Mouse (Mus musculus): Measurements from ENCODE around the gene Arfgef2.

Gene Arfgef2

DNA sequence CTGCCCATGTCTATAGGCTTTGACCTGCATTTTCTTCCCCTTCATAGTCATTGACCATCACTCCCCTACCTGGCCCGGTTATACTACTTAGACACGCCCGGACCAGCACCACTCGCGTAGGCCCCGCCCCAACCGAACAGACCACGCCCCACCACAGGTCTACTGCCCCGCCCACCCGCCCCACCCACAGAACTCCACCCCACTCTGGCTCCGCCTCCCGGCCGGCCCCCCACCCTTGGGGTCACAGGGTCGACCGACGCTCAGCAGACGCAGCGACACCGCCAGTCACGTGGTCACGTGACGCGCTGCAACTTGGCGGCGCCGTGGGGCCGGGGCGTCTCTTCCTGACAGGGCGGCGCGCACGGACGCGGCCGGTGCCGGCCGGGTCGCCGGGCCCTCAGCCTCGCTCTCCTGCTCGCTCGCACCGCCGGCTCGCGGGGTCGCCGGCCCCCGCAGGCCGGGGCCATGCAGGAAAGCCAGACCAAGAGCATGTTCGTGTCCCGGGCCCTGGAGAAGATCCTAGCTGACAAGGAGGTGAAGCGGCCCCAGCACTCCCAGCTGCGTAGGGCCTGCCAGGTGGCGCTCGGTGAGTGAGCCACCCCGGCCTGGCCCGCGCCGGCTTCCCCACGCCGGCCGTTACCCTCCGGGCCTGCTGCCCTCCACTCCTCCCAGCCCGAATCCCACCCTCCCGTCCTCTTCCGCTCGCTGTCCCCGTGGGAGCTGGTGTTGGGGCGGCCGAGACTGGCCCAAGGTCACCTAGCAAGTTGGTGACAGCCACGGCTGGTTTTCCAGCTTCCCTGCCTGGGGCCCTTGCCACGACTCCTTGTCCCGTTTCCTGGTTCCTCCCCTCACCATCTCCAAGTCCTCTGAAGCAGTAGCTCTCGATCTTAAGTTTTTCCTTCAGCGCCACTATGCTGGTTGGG is at the start of gene Arfgef2:
TSS of gene Arfgef2 (plus strand) at position 339 of the 923 bp plus-strand sequence.
- peak; percentile 94 for DNase-seq

DNA sequence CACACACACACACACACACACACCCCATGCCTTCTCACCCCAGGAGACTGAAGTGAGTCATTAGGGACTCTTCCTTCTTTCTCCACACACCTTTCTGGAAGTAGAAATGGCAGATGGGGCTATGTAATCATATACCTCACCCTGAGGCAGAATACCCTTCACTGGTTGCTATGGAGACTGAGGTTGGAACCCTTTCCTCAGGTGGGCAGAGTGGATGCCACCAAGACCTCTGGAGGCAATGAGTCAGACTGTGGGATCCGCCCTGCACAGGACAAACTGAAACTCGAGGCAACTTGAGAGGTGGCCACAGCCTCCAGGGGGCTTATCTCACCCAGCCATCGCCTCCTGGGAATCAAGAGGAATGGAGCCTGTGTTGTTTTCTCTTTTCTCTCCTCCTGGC is 47.4 kb upstream of the Arfgef2 start:
- no peak for DNase-seq

DNA sequence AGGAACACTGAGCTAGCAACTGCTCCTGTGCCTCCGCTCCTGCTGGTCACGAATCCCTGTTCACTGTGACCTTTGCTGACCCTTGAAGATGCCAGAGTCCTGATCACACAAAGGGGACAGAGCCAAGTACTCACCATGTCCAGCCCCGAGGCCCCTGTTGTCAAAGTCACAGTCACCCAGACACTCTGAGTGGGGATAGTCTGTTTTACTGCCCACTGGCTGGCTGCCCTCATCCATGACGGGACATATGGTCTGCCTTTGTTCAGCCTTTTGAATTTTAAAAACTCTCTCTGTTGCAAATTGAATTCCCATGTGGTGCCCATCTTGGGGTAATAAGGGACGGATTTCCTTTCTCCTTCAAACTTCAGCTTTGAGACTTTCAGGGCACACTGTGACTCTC is 41.3 kb upstream of the Arfgef2 start:
- no peak for DNase-seq

DNA sequence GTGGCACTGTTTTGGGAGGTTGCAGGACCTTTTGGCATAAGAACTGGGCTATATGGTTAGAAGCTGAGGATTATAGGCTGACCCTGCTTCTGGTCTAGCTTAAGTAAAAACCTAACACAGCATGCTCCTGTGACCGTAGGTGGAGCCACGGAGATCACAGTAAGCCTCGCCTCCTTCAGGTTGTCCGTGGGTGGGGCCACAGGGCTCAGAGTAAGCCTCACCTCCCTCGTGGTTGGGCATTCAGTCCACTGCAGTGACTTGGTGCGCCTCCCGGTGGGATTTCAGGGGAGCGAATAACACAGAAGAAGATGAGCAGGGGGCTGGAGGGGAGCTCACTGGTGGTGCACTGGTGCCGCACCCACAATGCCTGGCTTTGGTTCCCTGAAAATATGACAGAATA is 37.8 kb upstream of the Arfgef2 start:
- no peak for DNase-seq

DNA sequence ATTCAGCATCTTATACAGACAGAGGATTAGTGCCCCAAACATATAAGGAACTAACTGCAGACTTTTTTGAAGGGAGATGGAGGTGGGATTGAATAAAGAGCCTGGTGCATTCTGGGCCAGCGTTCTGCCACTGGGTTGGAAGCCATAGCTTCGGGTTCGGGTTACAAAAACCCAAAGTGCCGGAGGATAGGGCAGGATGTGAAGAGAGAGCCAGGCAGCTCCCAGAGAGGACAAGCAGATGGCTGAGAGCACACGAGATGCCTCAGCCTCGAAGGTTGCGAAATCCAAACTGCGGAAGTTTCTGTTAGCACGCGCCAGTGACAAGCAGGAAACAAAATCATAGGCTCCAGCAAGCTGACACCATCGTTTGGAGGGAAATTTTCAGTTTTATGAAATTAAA is 34.0 kb upstream of the Arfgef2 start:
- no peak for DNase-seq

DNA sequence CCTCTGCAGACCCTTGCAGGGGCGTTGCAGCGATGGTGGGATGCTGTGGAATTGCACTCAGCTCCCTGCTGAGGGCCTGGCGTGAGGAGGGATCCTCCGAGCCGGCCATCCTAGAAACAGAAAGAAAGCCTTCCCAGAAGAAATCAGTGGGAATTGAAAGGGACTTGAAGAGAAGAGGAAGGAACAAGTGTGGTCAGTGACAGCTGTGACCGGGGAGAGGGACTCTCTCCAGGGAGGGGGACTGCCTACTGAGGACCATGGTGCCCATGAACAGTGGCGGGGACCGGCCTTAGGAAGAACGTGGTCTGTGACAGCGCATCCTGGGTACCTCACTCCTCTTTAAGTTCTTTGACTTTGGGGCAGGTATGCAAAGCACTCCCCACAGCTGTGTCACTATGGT is 31.8 kb upstream of the Arfgef2 start:
- no peak for DNase-seq

DNA sequence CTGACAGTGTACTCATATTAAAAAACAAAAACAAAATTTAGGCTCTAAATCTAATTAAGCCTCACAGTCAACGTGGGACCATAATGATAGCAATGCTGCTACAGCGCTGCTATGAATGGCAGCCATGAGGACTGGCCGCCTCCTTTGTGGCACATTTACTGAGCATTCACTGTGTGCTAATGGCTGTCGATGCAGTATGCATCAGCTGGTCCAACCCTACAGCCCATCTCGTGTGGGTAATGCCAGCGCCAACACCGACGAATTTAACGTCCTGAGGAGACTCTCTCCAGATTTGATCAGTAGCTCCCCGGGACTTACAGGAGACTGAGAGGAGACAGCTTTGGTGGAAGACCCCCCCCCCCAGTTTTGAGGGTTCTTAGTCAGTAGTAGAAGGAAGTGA is 31.1 kb upstream of the Arfgef2 start:
- no peak for DNase-seq

DNA sequence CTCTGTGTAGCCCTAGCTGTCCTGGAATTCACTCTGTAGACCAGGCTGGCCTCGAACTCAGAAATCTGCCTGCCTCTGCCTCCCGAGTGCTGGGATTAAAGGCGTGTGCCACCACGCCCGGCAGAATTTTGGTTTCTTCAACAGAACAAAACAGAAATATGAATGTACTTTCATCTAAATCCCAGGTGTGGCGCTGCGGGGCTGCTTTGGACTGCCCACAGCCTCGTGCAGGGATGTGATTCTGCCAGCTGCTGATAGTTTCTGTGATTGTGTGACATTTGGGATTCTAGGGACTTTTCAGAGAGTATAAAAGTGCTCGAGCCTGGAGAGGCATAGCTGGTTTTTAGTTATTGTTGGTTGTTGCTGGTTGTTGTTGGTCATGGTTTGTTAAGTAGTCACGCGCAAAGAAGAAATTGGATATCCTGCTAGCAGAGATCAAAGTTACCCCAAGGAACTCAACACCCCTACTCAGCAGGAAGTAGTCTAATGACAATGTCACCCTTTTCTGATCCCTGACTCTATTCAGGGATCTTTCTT is 30.0 kb upstream of the Arfgef2 start:
- DNase-seq = peak; percentile 46

DNA sequence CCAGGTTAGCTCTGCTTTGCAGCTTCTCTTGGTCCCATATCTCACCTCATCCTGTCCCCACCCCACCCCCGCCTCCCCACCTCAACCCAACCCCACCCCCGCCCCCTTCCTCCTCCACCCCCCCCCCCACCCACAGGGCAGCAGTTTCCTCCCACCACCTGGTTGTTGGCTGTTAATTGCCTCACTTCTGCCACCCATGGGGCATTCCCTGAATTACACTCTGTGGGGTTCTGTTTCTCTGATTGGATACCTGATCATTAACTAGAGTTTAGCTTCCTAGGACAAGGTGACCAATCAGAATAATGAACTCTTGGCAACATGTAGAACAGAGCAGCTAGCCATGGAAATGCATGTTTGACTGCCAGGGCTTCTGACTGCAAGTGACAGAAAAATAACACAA is 29.1 kb upstream of the Arfgef2 start:
- peak; percentile 88 for DNase-seq

DNA sequence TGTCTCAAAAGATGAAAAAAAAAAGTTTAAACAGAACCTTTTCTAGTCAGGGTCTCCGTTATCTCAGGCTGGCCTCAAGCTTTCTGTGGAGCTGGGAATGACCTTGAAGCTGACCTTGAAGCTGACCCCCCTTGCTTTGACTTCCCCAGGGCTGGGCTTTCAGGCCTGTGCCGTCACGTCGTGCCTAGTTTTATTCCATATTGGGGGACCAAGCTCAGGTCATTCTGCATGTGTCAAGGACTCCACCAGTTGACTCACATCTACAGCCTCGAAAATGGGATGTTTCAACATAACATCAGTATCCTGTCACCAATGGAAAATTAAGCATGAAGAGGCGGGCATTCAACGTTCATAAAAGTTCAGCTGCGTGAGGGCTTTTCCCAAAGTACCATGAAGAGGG is 25.4 kb upstream of the Arfgef2 start:
- no peak for DNase-seq

DNA sequence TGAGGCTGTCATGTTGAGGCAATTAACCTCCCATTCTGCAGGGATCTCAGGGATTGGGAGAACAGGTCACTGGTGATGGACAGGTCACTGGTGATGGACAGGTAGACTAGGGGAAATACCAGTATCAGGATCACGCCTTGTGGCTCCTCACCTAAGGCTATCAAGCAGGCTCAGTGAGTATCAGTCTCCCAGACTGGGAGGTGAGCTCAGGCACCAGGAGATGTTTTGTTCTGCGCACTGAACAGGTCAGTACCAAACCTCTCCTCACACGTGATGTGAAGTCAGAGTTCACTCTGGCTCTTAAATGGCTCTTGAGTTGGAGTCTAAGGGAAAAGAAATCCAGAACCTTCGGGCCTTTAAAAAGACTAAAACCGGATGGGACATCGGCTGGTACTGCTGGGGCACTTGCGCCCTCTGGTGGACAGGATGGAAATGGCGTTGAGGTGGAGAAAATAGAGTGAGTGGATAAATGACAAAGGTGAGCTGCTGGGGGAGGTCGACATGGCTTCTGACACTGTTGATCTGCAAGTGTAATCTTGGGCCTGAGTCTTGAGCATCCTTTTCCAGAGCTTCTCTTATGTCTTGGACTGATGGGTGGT is 24.3 kb upstream of the Arfgef2 start:
- DNase-seq = peak; percentile 86

DNA sequence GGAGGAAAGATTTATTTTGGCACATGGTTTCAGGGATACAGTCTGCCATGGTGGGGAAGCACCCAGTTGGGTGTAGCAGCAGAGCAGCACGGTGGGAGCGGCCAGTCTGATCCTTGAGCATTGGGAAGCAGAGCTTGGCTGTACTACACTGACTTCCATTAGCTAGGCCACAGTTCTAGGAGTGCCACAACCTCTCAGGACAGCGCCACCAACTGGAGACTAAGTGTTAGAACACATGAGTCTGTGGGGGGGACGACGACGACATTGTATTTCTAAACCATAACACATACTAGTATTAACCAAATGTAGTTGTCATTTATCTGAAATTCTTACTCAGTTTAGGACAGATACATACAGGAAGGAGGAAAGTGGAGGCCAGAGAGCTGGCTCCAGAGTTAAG is 21.0 kb upstream of the Arfgef2 start:
- DNase-seq = no peak

DNA sequence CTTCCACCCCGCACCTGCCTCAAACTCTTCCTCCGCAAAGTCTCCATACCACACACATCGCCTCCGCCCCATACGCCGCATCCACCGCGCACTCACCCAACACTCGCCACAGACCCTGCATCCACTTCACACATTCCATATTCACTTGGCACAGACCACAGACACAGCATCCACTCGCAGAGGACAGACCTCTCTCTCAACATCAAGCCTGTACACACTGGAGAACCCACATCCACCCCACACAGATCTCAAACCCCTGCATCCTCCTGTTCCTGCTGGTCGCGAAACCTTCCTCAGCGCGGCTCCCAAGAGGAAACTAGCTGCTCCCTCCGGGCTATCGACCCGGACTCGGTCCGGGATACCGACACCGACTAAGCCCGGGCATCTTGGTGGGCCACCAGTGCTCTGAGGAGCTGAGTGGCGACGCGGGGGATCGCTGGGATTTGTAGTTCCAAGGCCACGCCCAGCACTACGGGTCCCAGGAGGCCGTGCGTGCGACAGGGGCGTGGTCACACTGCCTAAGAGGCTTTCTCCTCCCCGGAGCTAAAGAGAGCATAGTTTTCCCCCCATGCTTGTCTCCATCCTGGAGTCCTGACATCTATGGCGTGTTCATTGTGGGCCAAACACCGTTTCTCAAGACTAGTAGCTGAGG is 18.9 kb upstream of the Arfgef2 start:
- DNase-seq = peak; percentile 92

DNA sequence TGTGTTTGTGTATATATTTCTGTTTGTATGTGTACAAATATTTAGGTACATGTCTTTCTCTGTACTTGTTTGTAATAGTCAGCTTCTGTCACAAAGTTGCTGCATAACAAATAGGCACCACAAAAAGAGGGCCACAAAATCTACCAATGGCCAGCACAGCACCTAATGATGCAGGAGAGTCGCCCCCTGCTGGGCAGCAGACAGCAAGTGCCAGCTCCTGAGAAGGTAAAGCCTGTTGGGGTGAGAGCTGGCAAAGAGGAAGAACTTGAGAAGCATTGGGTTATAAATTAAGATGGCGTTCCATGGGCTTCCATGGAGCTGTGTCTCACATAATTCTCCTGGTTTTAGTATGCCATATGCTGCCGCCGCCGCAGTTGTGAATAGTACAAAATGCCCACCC is 13.7 kb upstream of the Arfgef2 start:
- no peak for DNase-seq

DNA sequence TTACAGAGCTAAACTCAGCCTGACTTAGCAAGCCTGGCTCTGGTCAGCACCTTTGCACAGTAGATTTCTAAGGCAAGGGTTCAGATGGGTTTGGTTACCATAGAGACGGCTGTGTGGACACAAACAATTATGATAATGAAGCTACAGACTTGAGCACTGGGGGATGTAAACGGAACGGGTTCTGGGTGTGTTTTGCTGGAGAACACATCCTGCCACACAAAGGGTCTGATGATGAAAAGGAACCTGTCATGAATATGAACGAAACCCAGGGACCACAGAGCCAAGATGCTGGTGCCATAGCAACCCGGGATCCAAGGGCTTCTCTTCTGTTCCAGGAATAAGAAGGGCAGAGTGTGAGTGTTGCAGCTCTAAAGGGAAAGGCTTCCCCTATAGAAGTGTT is 13.0 kb upstream of the Arfgef2 start, which contains the start of gene Trp53rkb:
TSS of gene Trp53rkb (plus strand) at position 177 of the 400 bp plus-strand sequence.
- DNase-seq = no peak

DNA sequence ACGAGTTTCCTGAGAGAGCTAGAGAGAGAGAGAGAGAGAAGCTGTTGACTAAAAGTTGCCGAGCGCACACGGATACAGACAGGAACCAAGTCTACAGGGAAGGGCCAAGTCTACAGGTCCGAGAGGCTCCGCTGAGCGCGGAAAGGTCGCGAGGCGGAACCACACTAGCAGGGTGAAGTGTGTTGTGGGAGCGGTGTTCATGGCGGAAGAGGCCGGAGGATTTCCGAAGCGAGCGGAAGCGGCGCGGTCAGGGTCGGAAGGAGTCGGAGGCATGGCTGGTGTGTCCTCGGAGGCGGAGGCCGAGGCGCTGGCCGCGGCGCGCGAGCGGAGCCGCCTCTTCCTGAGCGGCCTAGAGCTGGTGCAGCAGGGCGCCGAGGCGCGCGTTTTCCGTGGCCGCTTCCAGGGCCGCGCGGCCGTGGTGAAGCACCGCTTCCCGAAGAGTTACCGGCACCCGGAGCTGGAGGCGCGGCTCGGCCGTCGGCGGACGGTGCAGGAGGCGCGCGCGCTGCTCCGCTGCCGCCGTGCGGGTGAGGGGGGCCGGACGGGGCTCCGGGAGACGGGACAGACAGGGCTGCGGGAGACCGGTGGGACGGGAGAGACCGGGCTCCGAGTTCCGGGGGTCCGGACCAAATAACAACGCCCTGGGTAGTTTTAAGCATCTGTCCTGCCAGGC is 11.7 kb upstream of the Arfgef2 start:
- DNase-seq = peak; percentile 89

DNA sequence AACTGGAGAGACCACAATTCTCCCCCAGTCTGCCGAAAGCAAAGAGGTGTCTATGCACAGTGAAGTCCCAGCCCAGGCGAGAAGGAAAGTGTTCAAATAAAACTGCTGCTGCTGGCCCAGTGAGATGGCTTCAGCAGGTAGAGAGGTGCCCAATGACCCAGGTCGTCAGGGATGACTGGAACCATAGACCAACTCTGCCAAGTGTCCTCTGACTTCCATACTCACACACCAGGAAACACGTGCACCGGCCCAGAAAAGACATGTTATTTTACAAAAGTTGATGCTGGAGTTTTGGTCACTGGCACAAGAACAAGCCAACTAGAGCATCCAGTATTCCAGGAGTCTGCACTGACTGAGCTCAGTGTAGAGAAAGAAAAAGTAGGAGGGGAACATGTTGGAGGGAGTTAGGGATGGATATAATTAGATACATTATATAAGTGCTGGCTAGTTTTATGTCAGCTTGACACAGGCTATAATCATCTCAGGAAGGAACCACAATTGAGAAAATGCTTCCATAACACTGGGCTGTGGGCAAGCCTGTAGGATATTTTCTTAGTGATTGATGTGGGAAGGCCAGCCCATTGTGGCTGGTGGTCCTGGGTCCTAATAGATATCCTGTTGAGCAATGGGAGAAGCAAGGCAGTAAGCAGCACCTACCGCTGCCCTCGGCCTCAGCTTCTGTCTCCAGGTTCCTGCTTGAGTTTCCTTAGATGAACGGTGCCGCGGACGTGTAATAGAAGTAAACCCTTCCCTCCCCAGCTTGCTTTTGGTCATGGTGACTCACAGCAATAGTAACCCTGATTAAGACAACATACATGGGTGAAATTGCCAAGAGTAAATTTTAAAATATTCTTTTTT is 5.5 kb upstream of the Arfgef2 start:
- DNase-seq = no peak

DNA sequence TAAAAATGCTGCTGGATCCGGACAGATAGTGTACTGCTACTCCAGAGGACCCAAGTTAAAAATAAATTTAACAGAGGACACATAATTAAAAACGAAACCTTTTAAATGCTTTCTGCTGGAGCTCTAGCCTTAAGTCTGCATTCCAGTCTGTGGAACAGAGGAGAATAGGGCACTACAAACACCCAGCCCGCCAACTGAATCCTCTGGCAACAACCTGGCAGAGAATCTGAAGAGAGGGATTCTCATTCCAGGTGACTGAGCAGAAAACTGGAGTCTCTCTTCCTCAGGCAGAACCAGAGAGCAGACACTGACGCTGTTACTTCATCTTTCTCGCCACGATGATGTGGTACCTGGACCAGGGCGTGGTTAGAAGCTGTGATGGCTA is 4.9 kb upstream of the Arfgef2 start:
- no peak for DNase-seq

DNA sequence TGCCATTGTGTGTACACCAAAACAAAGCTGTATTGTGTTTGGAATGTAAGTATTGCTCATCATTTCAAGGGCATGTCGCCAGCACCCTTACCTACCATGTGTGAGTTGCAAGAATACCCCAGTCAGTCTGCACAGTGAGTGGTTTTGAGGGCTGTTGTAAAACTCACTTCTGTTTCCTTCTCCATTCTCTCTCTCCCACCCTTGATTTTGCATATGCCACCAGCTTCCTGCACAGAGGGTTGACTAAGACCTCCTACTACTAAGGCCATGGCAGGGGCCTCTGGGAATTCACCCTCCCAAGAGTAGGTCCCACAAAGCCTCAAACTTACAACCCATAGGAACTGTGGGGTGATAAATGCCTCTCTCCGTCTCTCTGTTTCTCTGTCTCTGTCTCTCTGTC is 4.0 kb upstream of the Arfgef2 start:
- DNase-seq = no peak

DNA sequence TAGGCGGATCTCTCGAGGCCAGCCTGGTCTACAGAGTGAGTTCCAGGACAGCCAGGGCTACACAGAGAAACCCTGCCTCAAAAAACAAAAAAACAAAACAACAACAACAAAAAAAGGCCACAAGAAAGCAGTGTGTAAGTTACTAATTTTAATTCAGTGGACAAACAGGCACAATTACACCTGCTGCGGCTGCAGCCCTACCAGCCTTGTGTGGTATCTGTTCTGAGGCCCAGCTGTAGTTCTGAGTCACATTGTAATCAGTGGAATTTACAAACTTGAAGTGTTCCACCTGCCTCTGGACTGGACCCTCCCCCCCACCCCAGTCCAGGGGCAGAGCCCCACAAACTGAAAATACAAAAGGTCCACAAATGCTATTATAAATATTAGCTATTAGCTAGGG is 2.1 kb upstream of the Arfgef2 start:
- no peak for DNase-seq

DNA sequence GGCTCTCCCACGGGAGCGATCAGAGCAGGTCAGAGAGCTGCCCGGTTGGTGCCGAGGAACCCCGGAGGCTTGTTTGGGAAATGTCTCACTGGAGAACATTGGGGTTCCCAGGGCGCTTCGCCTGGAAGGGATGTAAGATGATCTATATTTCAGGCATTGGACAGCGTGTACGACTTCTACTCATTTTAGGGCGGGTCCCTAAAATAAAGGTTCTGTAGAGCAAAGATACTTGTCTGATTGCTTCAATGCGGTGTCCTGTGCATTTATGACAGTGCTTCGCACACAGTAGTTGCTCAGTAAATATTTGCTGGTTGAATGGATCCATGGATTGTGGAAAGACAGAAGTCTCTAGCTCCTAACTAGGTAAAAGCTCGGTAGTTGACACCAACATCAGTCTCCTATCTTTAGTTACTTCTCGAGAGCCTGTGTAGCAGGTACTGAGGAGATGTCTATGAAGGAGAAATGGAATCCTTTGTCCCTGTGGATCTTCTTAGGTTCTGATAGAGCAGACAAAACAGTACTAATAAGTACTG is 851 bp downstream of the Arfgef2 start:
- DNase-seq = no peak

DNA sequence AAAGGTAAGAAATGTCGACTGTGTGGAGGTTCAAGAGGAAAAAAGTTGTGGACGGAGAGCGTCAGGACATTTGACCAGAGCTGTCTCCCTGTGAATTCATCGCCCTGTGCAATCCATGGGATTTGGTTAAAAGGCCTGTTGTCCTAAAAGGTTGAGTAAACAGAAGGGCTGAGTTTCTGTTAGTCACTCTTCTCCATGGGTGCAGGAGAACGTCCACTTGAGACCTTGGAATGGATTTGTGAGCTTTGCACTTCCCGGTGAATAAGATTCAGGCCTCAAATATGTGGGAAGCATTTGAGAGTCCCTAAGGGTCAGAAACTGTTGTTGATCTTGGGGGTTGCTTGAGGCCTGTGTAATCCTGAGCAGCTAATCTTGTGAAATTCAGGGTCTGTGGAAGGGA is 1.4 kb downstream of the Arfgef2 start:
- no peak for DNase-seq
